Mouse (Mus musculus): ENCODE data around the gene Glod4.

GRCm38 (mm10) chr11:76247239-76247638 lies 3.7 kb upstream of the Glod4 start:
- TF ChIP-seq CTCF (conservative IDR thresholded peaks at IDR 0.05; ENCODE audit: insufficient read depth, insufficient read length, low read depth, low read length): no peak
- TF ChIP-seq POLR2A (IDR thresholded peaks at IDR 0.05; ENCODE audit: low read depth, low read length): no peak

All from kidney, adult 2 months (tissue).